23 mouse cellular contexts compared by ENCODE assay signal in the genomic region with DNA sequence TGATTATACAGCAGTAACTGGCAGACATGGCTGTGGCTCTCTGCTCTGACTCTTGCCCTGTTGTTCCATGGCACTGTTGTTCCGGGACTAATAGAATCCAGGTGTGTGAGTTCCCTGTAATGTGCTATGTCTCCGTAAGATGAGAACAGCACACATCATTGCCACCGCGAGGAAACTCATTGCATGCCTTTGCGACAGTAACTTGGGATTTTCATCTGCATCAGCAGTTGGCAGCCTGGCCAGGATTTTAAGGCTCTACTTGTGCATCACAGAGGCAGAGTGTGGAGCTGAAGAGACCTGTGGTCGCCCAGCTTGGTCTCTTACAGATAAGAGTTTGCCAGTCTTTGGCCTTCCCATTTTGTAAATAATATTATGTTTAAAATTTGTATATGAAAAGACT. TPM values are rescaled to one million over a fixed set of nuclear protein-coding genes. Genes with fewer than 3 reads are reported as not detected.
DNase-seq lines count a peak whose midpoint lies in the region; ATAC-seq and TF ChIP-seq lines count a peak whose summit lies in the region.
"Had no signal": no experiment of that assay in that cellular context is flagged by ENCODE, and none has a peak within 500 bp of the region (broad histone marks: within the 10 kb centered on the region; RNA-seq: fewer than 3 reads in every experiment).

No protein-coding gene starts in this region.

- H3K9me3 ChIP-seq in heart, embryonic 11.5 days (replicated peaks; ENCODE audit: control insufficient read depth, low read length), result no peaks in the 10 kb centered on the region
- no peaks in the 10 kb centered on the region for H3K9me3 ChIP-seq in embryonic facial prominence, embryonic 14.5 days (ENCODE audit: control insufficient read depth, low read length)
- H3K9me3 ChIP-seq in liver, embryonic 12.5 days (replicated peaks), result no peaks in the 10 kb centered on the region
- H3K9me3 ChIP-seq: heart, embryonic 13.5 days; midbrain, embryonic 15.5 days; stomach, embryonic 15.5 days had no signal

- no peaks in the 10 kb centered on the region for H3K79me2 ChIP-seq in heart, adult 2 months (replicated peaks; ENCODE audit: control insufficient read depth, insufficient read depth, low read length)

- TF ChIP-seq CTCF in heart, adult 2 months (IDR thresholded peaks at IDR 0.05), result no peak

- no peak for TF ChIP-seq EP300 in heart, adult 2 months (IDR thresholded peaks at IDR 0.05; ENCODE audit: insufficient read depth, low read depth, low read length)

- peaks cover under 1% of the 10 kb centered on the region for H3K36me3 ChIP-seq in heart, embryonic 11.5 days (ENCODE audit: control insufficient read depth, insufficient read depth, low read length)
- H3K36me3 ChIP-seq in heart, adult 2 months (ENCODE audit: control insufficient read depth, insufficient read depth, low read length), result peaks cover 3% of the 10 kb centered on the region; the same call in 1 of the 2 replicates
- peaks cover 23% of the 10 kb centered on the region; the same call in 1 of the 2 replicates for H3K36me3 ChIP-seq in embryonic facial prominence, embryonic 14.5 days (ENCODE audit: control insufficient read depth, insufficient read depth, low read length)
- peaks cover 56% of the 10 kb centered on the region for H3K36me3 ChIP-seq in liver, embryonic 12.5 days
- H3K36me3 ChIP-seq: midbrain, embryonic 15.5 days had no signal

- no peaks in the 10 kb centered on the region for H3K27me3 ChIP-seq in heart, embryonic 11.5 days (ENCODE audit: control insufficient read depth, insufficient read depth, low read length)
- no peaks in the 10 kb centered on the region for H3K27me3 ChIP-seq in heart, adult 2 months (ENCODE audit: control insufficient read depth, insufficient read depth, low read length)
- no peaks in the 10 kb centered on the region for H3K27me3 ChIP-seq in embryonic facial prominence, embryonic 14.5 days (replicated peaks; ENCODE audit: control insufficient read depth, insufficient read depth, low read length)
- no peaks in the 10 kb centered on the region for H3K27me3 ChIP-seq in liver, embryonic 12.5 days (replicated peaks)
- H3K27me3 ChIP-seq: heart, embryonic 13.5 days; midbrain, embryonic 15.5 days; stomach, embryonic 15.5 days had no signal

- intact Hi-C loops in heart, adult 2 months (cut with DNase I), result loop anchor here (5.0 kb wide), 1 partner anchor 33 kb away; no protein-coding TSS in a partner anchor
- intact Hi-C loops in left cerebral cortex, postnatal 10 days (cut with DNase I), result no loop called here

- no peak for DNase-seq in heart, adult 2 months
- peak; percentile 63 for DNase-seq in embryonic facial prominence, embryonic 14.5 days (ENCODE audit: low spot score)
- DNase-seq in c-Kit-positive CD71-positive TER-119-positive erythroid progenitor cells, embryonic 14.5 days (ENCODE audit: low spot score), result no peak
- DNase-seq in lung, postnatal 14 days, result no peak
- DNase-seq in urinary bladder, adult 18-20 months (ENCODE audit: low spot score in 2 of 2), result no peak
- no peak for DNase-seq in left cerebral cortex, postnatal 10 days (ENCODE audit: extremely low spot score in 1 of 2, low spot score in 2 of 2)
- DNase-seq: adrenal gland, postnatal 25 days; B cell, adult 2 months; cerebellum, postnatal 14 days; gastrocnemius, postnatal 25 days; kidney, adult 2 months; kidney, postnatal 36 days; lung, adult 18-20 months; lung, postnatal 4 days; spleen, adult 18-20 months; thymus, postnatal 14 days had no signal

- 0 out of 2 replicates have a peak overlapping the region, but pooled peaks have one; percentile 15 for H3K27ac ChIP-seq in heart, embryonic 11.5 days (ENCODE audit: low read depth, low read length)
- no peak overlapping the region for H3K27ac ChIP-seq in heart, adult 2 months
- no peak overlapping the region; the same call in 1 of the 2 replicates for H3K27ac ChIP-seq in embryonic facial prominence, embryonic 14.5 days (replicated peaks; ENCODE audit: low read depth, low read length)
- H3K27ac ChIP-seq in liver, embryonic 12.5 days, result peak overlapping the region; percentile 92
- H3K27ac ChIP-seq: heart, embryonic 13.5 days; left cerebral cortex, adult 2 months; midbrain, embryonic 15.5 days; stomach, embryonic 15.5 days had no signal

- TF ChIP-seq POLR2A in heart, adult 2 months (IDR thresholded peaks at IDR 0.05; ENCODE audit: insufficient read depth, low read depth, low read length), result no peak

- H3K4me2 ChIP-seq in heart, embryonic 11.5 days, result no peak overlapping the region
- no peak overlapping the region for H3K4me2 ChIP-seq in embryonic facial prominence, embryonic 14.5 days (ENCODE audit: low read depth, low read length)
- H3K4me2 ChIP-seq in liver, embryonic 12.5 days, result peak overlapping the region; percentile 64
- H3K4me2 ChIP-seq: heart, embryonic 13.5 days; midbrain, embryonic 15.5 days; stomach, embryonic 15.5 days had no signal

- 79% methylated on average over 6 of the region's 6 CpGs for WGBS in heart, embryonic 11.5 days (ENCODE audit: insufficient replicate concordance)
- 84% methylated on average over 6 of the region's 6 CpGs for WGBS in heart, adult 2 months
- 33% methylated on average over 6 of the region's 6 CpGs for WGBS in embryonic facial prominence, embryonic 14.5 days
- WGBS in liver, embryonic 12.5 days (ENCODE audit: insufficient replicate concordance), result 72% methylated on average over 6 of the region's 6 CpGs

- ATAC-seq in heart, embryonic 11.5 days (replicated peaks; ENCODE audit: insufficient number of reproducible peaks, low FRiP score, low TSS enrichment), result no peak
- ATAC-seq in embryonic facial prominence, embryonic 14.5 days (ENCODE audit: low read depth), result peak; percentile 58; the same call in 1 of the 2 replicates
- peak; percentile 45 for ATAC-seq in liver, embryonic 12.5 days
- ATAC-seq: forebrain, embryonic 14.5 days; midbrain, embryonic 15.5 days had no signal

- no peak overlapping the region for H3K9ac ChIP-seq in heart, embryonic 11.5 days (ENCODE audit: low read depth, low read length)
- no peak overlapping the region for H3K9ac ChIP-seq in heart, adult 2 months (ENCODE audit: low read depth, low read length)
- peak overlapping the region; percentile 30; the same call in 1 of the 2 replicates for H3K9ac ChIP-seq in embryonic facial prominence, embryonic 14.5 days (ENCODE audit: low read depth, low read length)
- peak overlapping the region; percentile 53; the same call in 1 of the 2 replicates for H3K9ac ChIP-seq in liver, embryonic 12.5 days
- H3K9ac ChIP-seq: heart, embryonic 13.5 days; midbrain, embryonic 15.5 days; stomach, embryonic 15.5 days had no signal

- H3K4me1 ChIP-seq in heart, embryonic 11.5 days (ENCODE audit: control insufficient read depth, insufficient read depth, low read length), result peaks cover under 1% of the 10 kb centered on the region; the same call in 1 of the 2 replicates
- peaks cover 6% of the 10 kb centered on the region for H3K4me1 ChIP-seq in heart, adult 2 months (ENCODE audit: control insufficient read depth, insufficient read depth, low read length)
- peaks cover 8% of the 10 kb centered on the region for H3K4me1 ChIP-seq in embryonic facial prominence, embryonic 14.5 days (ENCODE audit: control insufficient read depth, insufficient read depth, low read length)
- peaks cover 77% of the 10 kb centered on the region for H3K4me1 ChIP-seq in liver, embryonic 12.5 days

- no peak overlapping the region for H3K4me3 ChIP-seq in heart, embryonic 11.5 days (ENCODE audit: low read depth, low read length)
- H3K4me3 ChIP-seq in heart, adult 2 months, result no peak overlapping the region
- H3K4me3 ChIP-seq in embryonic facial prominence, embryonic 14.5 days (ENCODE audit: low read depth, low read length), result no peak overlapping the region
- H3K4me3 ChIP-seq in liver, embryonic 12.5 days, result peak overlapping the region; percentile 15; the same call in 1 of the 2 replicates
- H3K4me3 ChIP-seq: heart, embryonic 13.5 days; left cerebral cortex, adult 2 months; midbrain, embryonic 15.5 days; stomach, embryonic 15.5 days had no signal

RNA-seq across cellular contexts. Expression of gene Leprot, which starts 6.7 kb away (rescaled TPM):
- 75.7 and 81.9 TPM in 2 replicates for polyA plus RNA-seq in heart, embryonic 11.5 days (2014; fragmentation: Nextera tagmentation; extraction: Ambion mirVana)
- 10 to 100 TPM; 24.2 to 30.2 TPM for total RNA-seq in heart, adult 2 months (2021)
- 37.9 and 59.2 TPM in 2 replicates for polyA plus RNA-seq in heart, adult 2 months (2012; rRNA removed)
- 98.1 and 98.2 TPM in 2 replicates for polyA plus RNA-seq in embryonic facial prominence, embryonic 14.5 days (2014; fragmentation: Nextera tagmentation; extraction: Ambion mirVana)
- polyA plus RNA-seq in liver, embryonic 12.5 days (2016; fragmentation: Nextera tagmentation; extraction: Ambion mirVana), result 48.1 and 51.2 TPM in 2 replicates
- total RNA-seq in left cerebral cortex, postnatal 10 days (2021), result 10 to 100 TPM; 27.1 to 28.7 TPM

Comparison
In these comparisons a context has a peak if more than half of its experiments do, and no peak if none do; other contexts are left out.
1. H3K27ac ChIP-seq: peak in heart, embryonic 11.5 days (single experiment) and liver, embryonic 12.5 days (single experiment); none in heart, adult 2 months (single experiment) and embryonic facial prominence, embryonic 14.5 days (single experiment).
2. H3K9ac ChIP-seq: peak in embryonic facial prominence, embryonic 14.5 days (single experiment) and liver, embryonic 12.5 days (single experiment); none in heart, embryonic 11.5 days (single experiment) and heart, adult 2 months (single experiment).